Mouse (Mus musculus) layer of hippocampus, adult 2 months (tissue): ENCODE measurements around the gene Gm10638. TPM values are rescaled to one million over a fixed set of nuclear protein-coding genes. Genes with fewer than 3 reads are reported as not detected.

Source experiments
- DNase-seq, 2 experiments: peaks; one replicate each; pipeline ENCODE4 v3.0.0; 2022; ENCODE audit warnings: low spot score in 2 of 2
- H3K27ac ChIP-seq: fragments of 200-600 bp; 2 replicates; pipeline ENCODE4 v1.8.1; 2022
- H3K4me3 ChIP-seq: fragments of 200-600 bp; 2 replicates; pipeline ENCODE4 v1.8.1; 2022; ENCODE audit warnings: mild to moderate bottlenecking
- CTCF ChIP-seq: fragments of 200-600 bp; conservative IDR thresholded peaks from 2 replicates; pipeline ENCODE4 v1.8.1; 2022; ENCODE audit warnings: antibody characterized with exemption, mild to moderate bottlenecking, moderate library complexity
- total RNA-seq, 2 experiments: library from RNA; stranded (reverse); gene quantifications; 2 replicates each; pipeline ENCODE4 v1.2.3; 2021

The Gm10638 gene
- total RNA-seq, 2 experiments from 2014 or later, result 2.5 to 3.2 TPM

DNA sequence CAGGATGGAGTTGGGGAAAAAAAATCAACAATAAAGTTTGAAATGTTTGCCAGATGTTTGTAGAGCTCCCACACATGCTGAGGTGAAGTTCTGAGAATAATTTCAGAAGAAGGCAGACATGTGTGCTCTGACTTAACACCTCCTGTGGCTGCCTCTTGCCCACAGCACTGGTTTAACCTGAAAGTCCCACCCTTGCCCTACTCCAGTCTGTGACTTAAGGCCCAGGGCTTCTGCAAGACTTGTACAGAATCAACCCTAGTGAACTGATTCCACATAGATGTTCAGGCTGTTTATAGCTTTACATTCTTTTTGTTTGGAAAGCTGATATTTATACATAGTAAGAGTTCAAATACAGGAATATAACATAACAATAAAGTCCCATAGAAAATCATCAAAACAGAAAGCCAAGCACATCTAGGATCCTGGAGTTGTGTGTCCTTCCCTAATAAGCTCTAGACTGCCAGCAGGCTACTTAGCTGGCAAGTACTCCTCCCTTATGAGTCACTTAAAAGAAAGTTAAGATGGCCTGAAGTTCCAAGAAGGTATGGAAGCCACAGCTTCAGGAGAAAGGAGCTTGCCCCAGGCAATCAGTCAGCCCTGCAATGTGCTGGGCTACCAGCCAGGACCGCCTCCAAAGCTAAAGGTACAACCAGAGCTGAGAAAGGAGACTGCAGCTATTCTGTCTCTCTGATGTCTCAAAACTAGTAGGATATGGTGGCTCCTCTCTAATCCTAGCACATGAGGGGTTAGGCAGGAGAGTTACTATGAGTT lies 24.6 kb downstream of the Gm10638 start:
- DNase-seq, result no peak
- TF ChIP-seq CTCF, result no peak
- Histone ChIP-seq H3K4me3 (no peak overlapping the region), H3K27ac (no peak overlapping the region)

- Histone ChIP-seq H3K4me3 (no peak overlapping the region), H3K27ac (no peak overlapping the region)
- no peak for DNase-seq
- TF ChIP-seq CTCF, result no peak
Observed at GRCm38 (mm10) chr8:86779207-86779606, 33.7 kb downstream of the Gm10638 start.

- no peak overlapping the region for H3K4me3 ChIP-seq
- no peak for TF ChIP-seq CTCF
- peak; percentile 27 to 38 for DNase-seq
- H3K27ac ChIP-seq, result no peak overlapping the region
Observed at GRCm38 (mm10) chr8:86781094-86781493, 35.6 kb downstream of the Gm10638 start.

- H3K27ac ChIP-seq, result no peak overlapping the region
- TF ChIP-seq CTCF, result no peak
- no peak for DNase-seq
- H3K4me3 ChIP-seq, result no peak overlapping the region
Observed at GRCm38 (mm10) chr8:86786498-86786897, 41.0 kb downstream of the Gm10638 start.

DNA sequence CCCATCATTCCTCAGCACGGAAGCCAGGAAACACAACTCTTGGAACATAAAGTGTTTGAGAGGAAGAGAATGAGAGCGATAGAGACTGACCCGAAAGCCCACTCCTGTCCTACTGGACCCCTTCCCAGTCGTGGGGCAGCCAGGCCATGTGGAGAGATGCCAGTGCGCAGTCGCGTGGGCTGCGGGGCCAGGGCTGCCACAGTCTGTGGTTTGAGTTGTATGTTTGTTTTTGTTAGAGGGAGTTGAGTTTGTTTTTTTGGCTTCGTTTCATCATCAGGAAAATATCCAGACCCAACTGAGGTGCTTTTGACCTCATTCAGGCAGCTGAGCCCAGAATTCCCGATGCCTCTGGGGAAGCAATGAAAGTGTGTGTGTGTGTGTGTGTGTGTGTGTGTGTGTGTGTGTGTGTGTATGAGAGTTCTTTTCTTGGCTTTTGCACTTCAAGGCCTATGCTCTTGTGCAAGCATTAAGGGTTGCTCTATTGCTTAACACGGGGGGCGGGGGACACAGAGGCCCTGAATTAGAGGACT lies 42.5 kb downstream of the Gm10638 start:
- Histone ChIP-seq H3K4me3 (peak overlapping the region; percentile 13; the same call in 1 of the 2 replicates), H3K27ac (peak overlapping the region; percentile 46; the same call in 1 of the 2 replicates)
- DNase-seq, result no peak
- TF ChIP-seq CTCF, result no peak

GRCm38 (mm10) chr8:86789576-86789975 lies 44.1 kb downstream of the Gm10638 start:
- TF ChIP-seq CTCF, result no peak
- Histone ChIP-seq H3K4me3 (no peak overlapping the region), H3K27ac (no peak overlapping the region)
- no peak for DNase-seq

GRCm38 (mm10) chr8:86791542-86791941 lies 46.0 kb downstream of the Gm10638 start:
- no peak for TF ChIP-seq CTCF
- no peak for DNase-seq
- Histone ChIP-seq H3K27ac (no peak overlapping the region), H3K4me3 (no peak overlapping the region)

GRCm38 (mm10) chr8:86794716-86795115 lies 49.2 kb downstream of the Gm10638 start:
- TF ChIP-seq CTCF, result no peak
- no peak overlapping the region for H3K27ac ChIP-seq
- no peak overlapping the region for H3K4me3 ChIP-seq
- DNase-seq, result no peak

Other genes with a start within 250 kb of the Gm10638 start
- gene Abcc12, start 165.0 kb upstream of the Gm10638 start, total RNA-seq, result under 1 TPM; 0.36 to 0.47 TPM
- gene Lonp2, start 121.7 kb upstream of the Gm10638 start, total RNA-seq, result 10 to 100 TPM; 82.4 to 84.2 TPM
- gene Siah1a, start 235 bp downstream of the Gm10638 start, total RNA-seq, result 10 to 100 TPM; 31.8 to 35.8 TPM
- 10 to 100 TPM; 39.8 to 42.2 TPM for gene N4bp1, start 139.6 kb downstream of the Gm10638 start, total RNA-seq